Mouse (Mus musculus): ENCODE results near the gene Taf9. TPM values are rescaled to one million over a fixed set of nuclear protein-coding genes. Genes with fewer than 3 reads are reported as not detected.
A peak's percentile ranks its signal among the peaks of the same experiment; 100 is the strongest.

Taf9 gene
- total and polyA plus RNA-seq, 3 experiments, result 4.4 to 14.3 (median 9.7) TPM

DNA sequence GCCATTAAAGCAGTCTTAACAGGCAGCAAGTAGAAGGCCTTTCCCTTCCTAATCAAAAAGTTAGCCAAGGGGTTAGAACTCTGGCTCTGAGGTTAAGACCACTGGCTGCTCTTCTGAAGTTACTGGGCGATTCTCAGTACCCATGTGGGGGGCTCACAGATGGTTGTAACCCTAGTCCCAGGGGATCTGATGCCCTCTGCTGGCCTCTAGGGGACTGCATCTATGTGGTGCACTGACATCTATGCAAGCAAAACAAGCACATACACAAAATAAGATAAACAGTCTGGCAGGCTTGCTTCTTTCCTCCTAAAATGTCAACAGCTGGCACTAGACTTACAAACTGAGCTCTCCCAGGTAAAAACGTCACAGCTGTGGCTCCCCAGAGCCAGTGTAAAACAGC lies 38.5 kb upstream of the Taf9 start:
- dilution Hi-C loops (cut with MboI; ENCODE audit: extremely low pct_ligation_motif_present, extremely low pct_unique_long_range_greater_than_20kb, low sequenced_read_pairs) (no loop called here), in situ Hi-C loops (cut with MboI; ENCODE audit: low pct_ligation_motif_present, low pct_unique_long_range_greater_than_20kb, low sequenced_read_pairs) (no loop called here)
- Histone ChIP-seq H3K79me2 (replicated peaks; ENCODE audit: control insufficient read depth, extremely low read depth, insufficient read depth, poor library complexity, severe bottlenecking) (no peaks in the 10 kb centered on the region), H3K36me3 (replicated peaks in 1 of 2; ENCODE audit: control insufficient read depth in 1 of 2, insufficient read depth in 1 of 2, low read length in 1 of 2) (peaks cover 20 to 30% of the 10 kb centered on the region in 2 experiments), H3K4me2 (ENCODE audit: insufficient read depth, low read depth, poor library complexity, severe bottlenecking) (no peak overlapping the region), H3K9me3 (replicated peaks; ENCODE audit: low read length) (peaks cover 4% of the 10 kb centered on the region), H3K27me3 (replicated peaks) (no peaks in the 10 kb centered on the region), H3K9ac (ENCODE audit: insufficient read depth, low read depth) (no peak overlapping the region), H3K4me1 (ENCODE audit: control insufficient read depth in 1 of 2, insufficient read depth in 2 of 2) (no peaks in the 10 kb centered on the region), H3K4me3 (replicated peaks in 1 of 3; ENCODE audit: low read depth in 2 of 3, low read length in 2 of 3, poor library complexity in 1 of 3) (no peak overlapping the region), H3K27ac (ENCODE audit: insufficient read depth, low read depth) (no peak overlapping the region)
- TF ChIP-seq TCF12 (IDR thresholded peaks at IDR 0.05; ENCODE audit: low read depth, low read length) (no peak), SMC3 (IDR thresholded peaks at IDR 0.05; ENCODE audit: low read depth, low read length) (peak; percentile 30), JUN (IDR thresholded peaks at IDR 0.05; ENCODE audit: insufficient read depth, low read depth, low read length) (no peak), RAD21 (IDR thresholded peaks at IDR 0.05; ENCODE audit: low read depth, low read length) (peak; percentile 29), JUND (conservative IDR thresholded peaks at IDR 0.05; ENCODE audit: low read depth, low read length) (no peak), CTCF (conservative IDR thresholded peaks at IDR 0.05 in 1 of 2, IDR thresholded peaks at IDR 0.05 in 1 of 2; ENCODE audit: low read depth in 2 of 2, low read length in 2 of 2) (peak; percentile 23 to 54; a peak in 3 of 4 replicates), GABPA (IDR thresholded peaks at IDR 0.05; ENCODE audit: insufficient replicate concordance, low read depth, low read length) (no peak)
- DNase-seq (ENCODE audit: extremely low read depth), result peak; percentile 4

DNA sequence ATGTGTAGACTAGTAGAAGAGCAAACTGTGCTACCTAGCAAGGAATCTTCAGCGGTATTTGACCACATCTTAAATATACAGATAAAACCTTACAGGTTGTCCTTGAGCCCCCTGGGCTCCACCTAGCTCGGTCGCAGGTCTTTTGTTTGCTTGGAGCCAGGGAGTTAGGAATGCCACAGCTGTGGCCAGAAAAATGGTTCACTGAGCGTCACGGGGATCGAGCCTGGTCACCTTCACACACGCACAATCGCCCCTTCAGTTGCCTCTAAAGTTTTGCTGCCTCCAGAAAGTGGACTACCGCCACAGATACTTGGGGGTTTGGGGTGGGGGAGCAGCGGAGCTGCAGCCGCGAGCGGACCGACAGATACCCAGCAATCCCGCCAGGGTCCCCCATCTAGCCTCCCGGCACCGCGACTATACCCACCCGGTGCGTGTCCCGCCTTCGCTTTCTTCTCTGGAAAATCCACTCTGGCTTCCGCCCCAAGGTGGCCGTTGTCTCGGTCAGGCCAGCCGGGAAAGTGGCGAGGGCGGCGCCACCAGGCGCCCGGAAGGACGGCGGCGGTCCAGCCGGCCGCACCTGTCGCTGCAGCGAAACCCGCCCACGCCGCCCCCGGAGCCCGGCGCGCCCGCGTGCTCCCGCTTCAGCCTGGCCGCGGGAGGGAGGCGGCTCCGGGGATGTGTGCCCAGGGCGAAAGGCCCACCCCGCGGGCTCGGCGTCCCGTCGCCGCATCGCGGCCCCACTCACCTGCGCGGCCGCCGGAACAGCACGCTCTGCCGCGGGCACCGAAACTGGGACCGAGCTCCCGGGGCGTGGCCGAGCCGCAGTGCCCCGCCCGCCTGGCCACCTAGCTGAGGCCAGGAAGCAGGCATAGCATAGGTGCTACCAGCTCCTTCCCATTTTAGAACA lies 34.9 kb upstream of the Taf9 start, which contains the start of gene Marveld2:
Marveld2 (minus strand) TSS at position 791 of the 907 bp plus-strand sequence.
- Histone ChIP-seq H3K27ac (ENCODE audit: insufficient read depth, low read depth) (no peak within 1 kb of the TSS), H3K9me3 (replicated peaks; ENCODE audit: low read length) (peaks cover 3% of the 10 kb centered on the region), H3K9ac (ENCODE audit: insufficient read depth, low read depth) (no peak within 1 kb of the TSS; the same call in 1 of the 2 replicates), H3K36me3 (replicated peaks in 1 of 2; ENCODE audit: control insufficient read depth in 1 of 2, insufficient read depth in 1 of 2, low read length in 1 of 2) (peaks cover 18 to 51% of the 10 kb centered on the region in 2 experiments), H3K27me3 (replicated peaks) (no peaks in the 10 kb centered on the region), H3K79me2 (replicated peaks; ENCODE audit: control insufficient read depth, extremely low read depth, insufficient read depth, poor library complexity, severe bottlenecking) (no peaks in the 10 kb centered on the region), H3K4me1 (ENCODE audit: control insufficient read depth in 1 of 2, insufficient read depth in 2 of 2) (no peaks in the 10 kb centered on the region), H3K4me2 (ENCODE audit: insufficient read depth, low read depth, poor library complexity, severe bottlenecking) (no peak within 1 kb of the TSS; the same call in 1 of the 2 replicates), H3K4me3 (replicated peaks in 1 of 3; ENCODE audit: low read depth in 2 of 3, low read length in 2 of 3, poor library complexity in 1 of 3) (peak within 1 kb of the TSS in 1 of 3 experiments; percentile 44)
- no peak for TF ChIP-seq ZNF384 (IDR thresholded peaks at IDR 0.05; ENCODE audit: low read depth, low read length)
- peak; percentile 37; the same call in 1 of the 2 replicates for TF ChIP-seq POLR2A (IDR thresholded peaks at IDR 0.05; ENCODE audit: low read depth, low read length)
- no peak for DNase-seq (ENCODE audit: extremely low read depth)
- dilution Hi-C loops (cut with MboI; ENCODE audit: extremely low pct_ligation_motif_present, extremely low pct_unique_long_range_greater_than_20kb, low sequenced_read_pairs) (no loop called here), in situ Hi-C loops (cut with MboI; ENCODE audit: low pct_ligation_motif_present, low pct_unique_long_range_greater_than_20kb, low sequenced_read_pairs) (no loop called here)

DNA sequence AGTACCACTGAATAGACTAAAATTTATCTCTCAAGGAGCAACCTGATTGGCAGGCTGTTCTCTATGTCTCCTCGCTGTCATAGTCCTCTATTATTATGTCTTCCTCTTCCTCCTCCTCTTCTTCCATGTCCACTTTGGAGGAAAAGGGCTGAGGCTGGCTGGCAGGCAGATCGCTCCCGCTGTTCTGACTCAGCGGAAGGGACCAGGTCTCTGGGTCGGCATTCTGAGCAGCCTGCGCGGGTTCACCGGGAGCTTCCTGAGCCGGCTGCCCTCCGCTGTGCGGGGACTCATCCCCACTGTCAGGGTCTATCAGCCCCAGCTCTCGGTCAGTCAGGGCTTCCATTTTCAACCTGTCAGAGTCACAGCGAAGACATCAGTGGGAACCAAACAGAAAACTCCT lies 33.8 kb upstream of the Taf9 start:
- peaks cover 3% of the 10 kb centered on the region for H3K9me3 ChIP-seq (replicated peaks; ENCODE audit: low read length)
- H3K4me2 ChIP-seq (ENCODE audit: insufficient read depth, low read depth, poor library complexity, severe bottlenecking), result no peak overlapping the region
- H3K9ac ChIP-seq (ENCODE audit: insufficient read depth, low read depth), result no peak overlapping the region
- dilution Hi-C loops (cut with MboI; ENCODE audit: extremely low pct_ligation_motif_present, extremely low pct_unique_long_range_greater_than_20kb, low sequenced_read_pairs) (no loop called here), in situ Hi-C loops (cut with MboI; ENCODE audit: low pct_ligation_motif_present, low pct_unique_long_range_greater_than_20kb, low sequenced_read_pairs) (no loop called here)
- H3K79me2 ChIP-seq (replicated peaks; ENCODE audit: control insufficient read depth, extremely low read depth, insufficient read depth, poor library complexity, severe bottlenecking), result no peaks in the 10 kb centered on the region
- H3K36me3 ChIP-seq (replicated peaks in 1 of 2; ENCODE audit: control insufficient read depth in 1 of 2, insufficient read depth in 1 of 2, low read length in 1 of 2), result peaks cover 22 to 55% of the 10 kb centered on the region in 2 experiments
- no peak for DNase-seq (ENCODE audit: extremely low read depth)
- TF ChIP-seq ZNF384 (IDR thresholded peaks at IDR 0.05; ENCODE audit: low read depth, low read length), result no peak
- no peak overlapping the region for H3K4me3 ChIP-seq (replicated peaks in 1 of 3; ENCODE audit: low read depth in 2 of 3, low read length in 2 of 3, poor library complexity in 1 of 3)
- H3K27ac ChIP-seq (ENCODE audit: insufficient read depth, low read depth), result no peak overlapping the region
- H3K27me3 ChIP-seq (replicated peaks), result no peaks in the 10 kb centered on the region
- H3K4me1 ChIP-seq (ENCODE audit: control insufficient read depth in 1 of 2, insufficient read depth in 2 of 2), result no peaks in the 10 kb centered on the region
